Mouse (Mus musculus): Measurements from ENCODE around the gene Gss. TPM values are rescaled to one million over a fixed set of nuclear protein-coding genes. Genes with fewer than 3 reads are reported as not detected.

The Gss gene
- total and polyA plus RNA-seq, 2 experiments from 2014 or later, result 14.7 to 15.4 TPM

GRCm38 (mm10) chr2:155582384-155582995 is 10.1 kb downstream of the Gss start:
- Histone ChIP-seq H3K4me3 (ENCODE audit: low read length) (no peak overlapping the region), H3K9ac (replicated peaks; ENCODE audit: low read length) (no peak overlapping the region), H3K4me2 (ENCODE audit: low read depth, low read length) (no peak overlapping the region), H3K27me3 (ENCODE audit: insufficient read depth, low read length) (no peaks in the 10 kb centered on the region), H3K9me3 (ENCODE audit: low read length) (no peaks in the 10 kb centered on the region), H3K4me1 (ENCODE audit: insufficient read depth, low read length) (no peaks in the 10 kb centered on the region), H3K36me3 (ENCODE audit: insufficient read depth, low read length) (no peaks in the 10 kb centered on the region), H3K27ac (no peak overlapping the region)
- DNase-seq (ENCODE audit: low spot score), result no peak
- ATAC-seq, result no peak
- WGBS, result 79% methylated on average over 4 of the region's 4 CpGs
- TF ChIP-seq CTCF (IDR thresholded peaks at IDR 0.05; ENCODE audit: low read depth), result no peak

- Histone ChIP-seq H3K27ac (no peak overlapping the region), H3K4me3 (ENCODE audit: low read length) (no peak overlapping the region), H3K4me1 (ENCODE audit: insufficient read depth, low read length) (no peaks in the 10 kb centered on the region), H3K27me3 (ENCODE audit: insufficient read depth, low read length) (no peaks in the 10 kb centered on the region), H3K4me2 (ENCODE audit: low read depth, low read length) (no peak overlapping the region), H3K9ac (replicated peaks; ENCODE audit: low read length) (no peak overlapping the region), H3K36me3 (ENCODE audit: insufficient read depth, low read length) (no peaks in the 10 kb centered on the region), H3K9me3 (ENCODE audit: low read length) (no peaks in the 10 kb centered on the region)
- 90% methylated on average over 3 of the region's 3 CpGs for WGBS
- DNase-seq (ENCODE audit: low spot score) (no peak), ATAC-seq (no peak)
- TF ChIP-seq CTCF (IDR thresholded peaks at IDR 0.05; ENCODE audit: low read depth), result no peak
These were observed 12.3 kb downstream of the Gss start for GRCm38 (mm10) chr2:155580331-155580730.

DNA sequence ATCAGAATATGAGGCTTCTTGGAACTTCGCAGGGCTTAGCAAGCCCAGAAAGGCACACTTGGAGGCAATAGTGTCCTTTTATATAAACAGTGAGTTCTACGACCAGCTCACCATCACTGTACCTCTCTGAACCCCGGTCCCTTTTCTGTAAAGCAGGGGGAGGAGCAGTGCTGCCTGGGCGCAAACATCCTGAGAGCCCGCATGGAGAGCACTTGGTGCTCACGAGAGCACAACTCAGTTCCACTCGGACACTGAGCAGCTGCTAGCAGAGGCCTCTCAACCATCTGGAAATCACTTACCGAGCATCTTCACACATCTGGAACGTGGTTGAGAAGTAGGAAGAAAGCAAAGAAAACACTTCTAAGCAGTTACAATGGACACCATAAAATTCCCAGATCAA is 16.0 kb downstream of the Gss start:
- TF ChIP-seq CTCF (IDR thresholded peaks at IDR 0.05; ENCODE audit: low read depth), result no peak
- WGBS, result 87% methylated on average over 9 of the region's 9 CpGs
- no peak for ATAC-seq

DNA sequence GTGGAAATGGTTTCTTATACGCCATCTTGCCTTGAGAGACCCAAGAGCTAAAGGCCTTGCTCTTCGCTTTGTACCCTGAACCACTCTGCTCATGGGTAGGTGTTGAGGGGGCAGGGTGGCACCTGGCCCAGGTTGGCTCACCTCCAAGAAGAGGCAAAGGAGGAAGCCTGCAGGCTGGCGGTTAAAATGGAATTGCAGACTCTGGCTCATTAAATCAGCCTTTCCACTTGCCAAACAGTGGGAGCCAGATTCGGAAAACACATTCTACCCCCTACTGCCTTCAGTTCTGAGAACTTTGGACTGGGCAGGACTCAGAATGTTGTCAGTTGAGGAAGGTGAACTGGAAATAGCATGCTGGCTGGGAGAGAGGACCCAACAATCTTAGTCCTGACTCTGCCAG is 17.9 kb downstream of the Gss start:
- H3K9ac ChIP-seq (replicated peaks; ENCODE audit: low read length), result no peak overlapping the region
- no peak overlapping the region for H3K4me3 ChIP-seq (ENCODE audit: low read length)
- no peak overlapping the region for H3K4me2 ChIP-seq (ENCODE audit: low read depth, low read length)
- no peak overlapping the region for H3K27ac ChIP-seq
- no peak for ATAC-seq
- no peaks in the 10 kb centered on the region for H3K4me1 ChIP-seq (ENCODE audit: insufficient read depth, low read length)
- DNase-seq (ENCODE audit: low spot score), result peak; percentile 28
- no peaks in the 10 kb centered on the region for H3K9me3 ChIP-seq (ENCODE audit: low read length)
- WGBS, result 59% methylated on average over 4 of the region's 4 CpGs
- no peaks in the 10 kb centered on the region for H3K36me3 ChIP-seq (ENCODE audit: insufficient read depth, low read length)
- H3K27me3 ChIP-seq (ENCODE audit: insufficient read depth, low read length), result no peaks in the 10 kb centered on the region
- TF ChIP-seq CTCF (IDR thresholded peaks at IDR 0.05; ENCODE audit: low read depth), result no peak

More for the DNA sequence above, 16.0 kb downstream of the Gss start:
- Histone ChIP-seq H3K9me3 (ENCODE audit: low read length) (no peaks in the 10 kb centered on the region), H3K4me1 (ENCODE audit: insufficient read depth, low read length) (no peaks in the 10 kb centered on the region), H3K27ac (no peak overlapping the region), H3K27me3 (ENCODE audit: insufficient read depth, low read length) (no peaks in the 10 kb centered on the region), H3K36me3 (ENCODE audit: insufficient read depth, low read length) (no peaks in the 10 kb centered on the region), H3K4me2 (ENCODE audit: low read depth, low read length) (no peak overlapping the region), H3K9ac (replicated peaks; ENCODE audit: low read length) (no peak overlapping the region), H3K4me3 (ENCODE audit: low read length) (no peak overlapping the region)
- no peak for DNase-seq (ENCODE audit: low spot score)

- DNase-seq (ENCODE audit: low spot score) (no peak), ATAC-seq (no peak)
- Histone ChIP-seq H3K4me2 (ENCODE audit: low read depth, low read length) (no peak overlapping the region), H3K27ac (no peak overlapping the region), H3K9ac (replicated peaks; ENCODE audit: low read length) (no peak overlapping the region), H3K27me3 (ENCODE audit: insufficient read depth, low read length) (no peaks in the 10 kb centered on the region), H3K36me3 (ENCODE audit: insufficient read depth, low read length) (no peaks in the 10 kb centered on the region), H3K4me1 (ENCODE audit: insufficient read depth, low read length) (no peaks in the 10 kb centered on the region), H3K9me3 (ENCODE audit: low read length) (no peaks in the 10 kb centered on the region), H3K4me3 (ENCODE audit: low read length) (no peak overlapping the region)
- WGBS, result 86% methylated on average over 7 of the region's 7 CpGs
- TF ChIP-seq CTCF (IDR thresholded peaks at IDR 0.05; ENCODE audit: low read depth), result no peak
These were observed 18.6 kb downstream of the Gss start for GRCm38 (mm10) chr2:155573996-155574395.

DNA sequence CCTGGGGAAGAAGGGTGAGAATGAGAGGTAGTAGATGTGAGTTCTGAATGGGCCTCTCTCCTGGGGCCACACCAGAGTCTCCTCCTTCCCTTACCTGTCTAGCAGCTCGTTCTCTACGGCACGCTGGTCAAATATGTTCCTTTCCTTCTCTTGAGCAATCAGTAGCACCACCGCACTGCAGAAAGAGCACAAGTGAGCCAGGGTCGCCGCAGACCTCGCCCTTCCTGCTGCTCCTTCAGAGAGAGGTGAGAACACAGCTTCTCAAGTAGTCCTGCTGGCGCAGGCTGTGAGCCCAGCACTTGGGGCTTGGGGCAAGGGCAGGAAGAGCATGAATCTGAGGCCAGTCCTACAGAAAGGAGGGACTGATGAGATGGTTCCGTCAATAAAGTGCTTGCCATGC is 19.6 kb downstream of the Gss start:
- no peak for TF ChIP-seq CTCF (IDR thresholded peaks at IDR 0.05; ENCODE audit: low read depth)
- 90% methylated on average over 9 of the region's 9 CpGs for WGBS
- Histone ChIP-seq H3K27me3 (ENCODE audit: insufficient read depth, low read length) (no peaks in the 10 kb centered on the region), H3K4me3 (ENCODE audit: low read length) (no peak overlapping the region), H3K36me3 (ENCODE audit: insufficient read depth, low read length) (no peaks in the 10 kb centered on the region), H3K9ac (replicated peaks; ENCODE audit: low read length) (no peak overlapping the region), H3K4me2 (ENCODE audit: low read depth, low read length) (no peak overlapping the region), H3K4me1 (ENCODE audit: insufficient read depth, low read length) (no peaks in the 10 kb centered on the region), H3K27ac (no peak overlapping the region), H3K9me3 (ENCODE audit: low read length) (no peaks in the 10 kb centered on the region)
- ATAC-seq, result no peak
- DNase-seq (ENCODE audit: low spot score), result no peak

GRCm38 (mm10) chr2:155569223-155569807 is 23.3 kb downstream of the Gss start:
- WGBS, result 23% methylated on average over 3 of the region's 3 CpGs
- Histone ChIP-seq H3K4me2 (ENCODE audit: low read depth, low read length) (no peak overlapping the region), H3K9me3 (ENCODE audit: low read length) (no peaks in the 10 kb centered on the region), H3K27me3 (ENCODE audit: insufficient read depth, low read length) (no peaks in the 10 kb centered on the region), H3K36me3 (ENCODE audit: insufficient read depth, low read length) (no peaks in the 10 kb centered on the region), H3K4me3 (ENCODE audit: low read length) (no peak overlapping the region), H3K9ac (replicated peaks; ENCODE audit: low read length) (no peak overlapping the region), H3K27ac (no peak overlapping the region), H3K4me1 (ENCODE audit: insufficient read depth, low read length) (no peaks in the 10 kb centered on the region)
- no peak for TF ChIP-seq CTCF (IDR thresholded peaks at IDR 0.05; ENCODE audit: low read depth)
- ATAC-seq, result no peak
- DNase-seq (ENCODE audit: low spot score), result no peak
